Mouse (Mus musculus) neural tube, embryonic 14.5 days (tissue): ENCODE data around the gene Sox12. TPM values are rescaled to one million over a fixed set of nuclear protein-coding genes. Genes with fewer than 3 reads are reported as not detected.

Source experiments
- ATAC-seq: fragments of 200-750 bp; cut with Nextera tagmentation; 2 replicates; pipeline ENCODE4 v1.8.0; 2017; ENCODE audit warnings: low read depth, mild to moderate bottlenecking, moderate TSS enrichment, moderate library complexity
- H3K27ac ChIP-seq: fragments of 300-500 bp; sonication (generic); 2 replicates; pipeline ENCODE4 v1.5.1; 2014; ENCODE audit warnings: low read depth, mild to moderate bottlenecking, control low read depth, low read length, moderate library complexity, mixed read lengths
- H3K27me3 ChIP-seq: fragments of 300-500 bp; sonication (generic); 2 replicates; pipeline ENCODE4 v1.6.1; 2014; ENCODE audit warnings: low read length; ENCODE audit not compliant: control insufficient read depth, insufficient read depth
- H3K36me3 ChIP-seq: fragments of 300-500 bp; sonication (generic); 2 replicates; pipeline ENCODE4 v1.6.1; 2014; ENCODE audit warnings: low read length, mixed read lengths; ENCODE audit not compliant: control insufficient read depth, insufficient read depth
- H3K4me1 ChIP-seq: fragments of 300-500 bp; sonication (generic); 2 replicates; pipeline ENCODE4 v1.6.1; 2014; ENCODE audit warnings: low read length; ENCODE audit not compliant: control insufficient read depth, insufficient read depth
- H3K4me2 ChIP-seq: fragments of 300-500 bp; sonication (generic); 2 replicates; pipeline ENCODE4 v1.6.1; 2014; ENCODE audit warnings: mild to moderate bottlenecking, low read depth, low read length, control low read depth
- H3K4me3 ChIP-seq: fragments of 300-500 bp; sonication (generic); 2 replicates; pipeline ENCODE4 v1.5.1; 2014; ENCODE audit warnings: low read depth, low read length, control low read depth, mixed read lengths
- H3K9ac ChIP-seq: fragments of 300-500 bp; sonication (generic); replicated peaks from 2 replicates; pipeline ENCODE4 v1.6.1; 2014; ENCODE audit warnings: low read depth, mild to moderate bottlenecking, control low read depth, low read length, mixed read lengths
- H3K9me3 ChIP-seq: fragments of 300-500 bp; sonication (generic); 2 replicates; pipeline ENCODE4 v1.6.1; 2016; ENCODE audit warnings: low read length; ENCODE audit not compliant: control insufficient read depth
- WGBS: fragments of 180-500 bp; shearing (Covaris S2); extraction: QIAGEN DNeasy Blood & Tissue Kit; methylation state at CpG from one replicate; pipeline ENCODE4 v1.1.7; 2014; 5-methylcytosine and 5-hydroxymethylcytosine counted together
- polyA plus RNA-seq: library from polyadenylated mRNA; unstranded; fragments of >200 nt; fragmentation: Nextera tagmentation; extraction: Ambion mirVana; gene quantifications from 2 replicates; pipeline ENCODE4 v1.2.1, GENCODE M21; 2014

The Sox12 gene
- polyA plus RNA-seq, 1 experiment from 2014 or later = 19.2 TPM

DNA sequence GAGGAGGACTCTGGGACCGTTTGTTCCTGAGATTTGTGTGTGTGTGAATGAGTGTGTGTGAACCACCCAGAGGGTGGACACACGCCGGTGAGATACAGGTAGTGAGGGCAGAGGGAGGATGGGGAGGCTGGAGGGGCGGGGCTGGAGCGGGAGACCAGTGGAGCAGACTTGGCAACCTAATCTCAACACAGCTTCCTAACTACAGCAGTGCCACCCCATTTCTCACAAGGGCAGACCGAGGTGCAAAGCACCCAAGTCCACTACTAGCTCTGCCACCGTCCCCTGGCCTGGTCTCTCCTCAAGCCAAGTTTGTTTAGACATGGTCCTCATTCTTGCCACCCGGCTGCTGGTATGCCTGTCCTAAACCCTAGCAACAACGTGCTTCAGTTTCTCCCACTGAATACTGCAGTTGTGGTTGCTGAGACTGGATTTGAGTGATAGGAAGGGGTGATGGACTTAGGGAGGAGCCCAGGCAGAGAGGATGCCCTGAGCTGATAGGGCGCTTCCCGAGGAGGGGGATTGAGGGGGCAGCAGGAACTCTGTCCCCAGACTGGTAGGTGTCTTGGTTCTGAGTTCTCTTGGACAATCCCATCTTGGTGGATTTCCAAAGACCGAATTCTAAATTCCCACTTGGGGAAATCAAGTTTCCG is 2.5 kb downstream of the Sox12 start:
- Histone ChIP-seq H3K27me3 (no peaks in the 10 kb centered on the region), H3K27ac (no peak overlapping the region), H3K4me3 (peak overlapping the region; percentile 88), H3K4me2 (peak overlapping the region; percentile 90), H3K9ac (peak overlapping the region; percentile 97), H3K9me3 (no peaks in the 10 kb centered on the region), H3K36me3 (no peaks in the 10 kb centered on the region), H3K4me1 (peaks cover 33% of the 10 kb centered on the region)
- no peak for ATAC-seq
- 22% methylated on average over 11 of the region's 13 CpGs for WGBS

DNA sequence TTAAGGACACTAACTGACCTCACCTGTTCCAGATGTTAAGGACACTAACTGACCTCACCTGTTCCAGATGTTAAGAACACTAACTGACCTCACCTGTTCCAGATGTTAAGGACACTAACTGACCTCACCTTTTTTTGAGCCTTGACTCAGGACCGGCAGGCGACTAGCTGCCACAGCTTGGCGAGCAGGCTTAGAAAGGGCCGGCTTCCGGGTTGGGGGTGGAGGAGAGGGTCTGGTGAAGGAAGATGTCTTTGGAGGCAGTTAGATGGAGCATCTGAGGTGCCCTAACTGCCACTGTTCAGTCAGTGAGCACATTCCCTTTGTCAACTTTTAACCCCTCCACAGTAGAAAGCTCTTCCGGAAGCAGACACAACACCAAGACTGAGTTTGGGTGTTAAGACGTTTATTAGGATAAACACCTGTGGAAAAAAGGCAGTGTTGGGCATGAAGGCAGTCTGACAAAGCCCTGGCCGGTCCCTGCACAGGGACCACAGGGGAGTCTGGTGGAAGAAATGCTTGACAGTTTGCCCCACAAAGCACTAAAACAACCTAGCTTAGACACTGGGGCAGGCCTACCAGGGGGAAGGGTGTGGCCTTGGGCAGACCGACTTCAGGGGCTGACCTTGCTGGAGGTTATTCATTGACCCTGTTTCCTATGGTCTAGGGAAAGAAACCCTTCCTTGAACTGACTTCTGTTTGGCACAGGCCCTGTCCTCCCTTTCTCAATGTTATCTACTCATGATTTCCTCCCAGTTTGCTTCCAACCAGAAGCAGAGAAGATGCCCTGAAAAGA is 4.4 kb downstream of the Sox12 start:
- Histone ChIP-seq H3K27ac (no peak overlapping the region), H3K36me3 (no peaks in the 10 kb centered on the region), H3K4me2 (peak overlapping the region; percentile 90), H3K4me3 (0 out of 2 replicates have a peak overlapping the region, but pooled peaks have one; percentile 1), H3K4me1 (peaks cover 25% of the 10 kb centered on the region), H3K9me3 (no peaks in the 10 kb centered on the region), H3K9ac (no peak overlapping the region), H3K27me3 (no peaks in the 10 kb centered on the region)
- 59% methylated on average over 9 of the region's 9 CpGs for WGBS
- no peak for ATAC-seq

DNA sequence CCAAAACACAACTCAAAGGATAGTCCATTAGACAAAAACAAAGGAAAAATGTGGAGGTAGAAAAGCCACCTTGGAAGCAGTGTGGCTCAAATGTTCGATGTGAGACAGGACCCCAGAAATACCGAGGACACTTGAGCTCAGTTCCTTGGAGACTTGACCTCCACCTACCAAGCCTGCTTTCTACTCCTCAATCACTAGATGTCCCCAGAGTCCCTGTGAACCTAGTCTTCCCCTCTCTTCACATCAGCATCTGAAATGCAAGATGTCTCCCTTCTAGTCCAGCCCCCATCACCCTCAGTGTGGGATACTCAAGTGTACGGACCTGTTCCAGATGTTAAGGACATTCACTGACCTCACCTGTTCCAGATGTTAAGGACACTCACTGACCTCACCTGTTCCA is 5.1 kb downstream of the Sox12 start:
- H3K4me2 ChIP-seq = no peak overlapping the region
- ATAC-seq = no peak
- no peak overlapping the region for H3K4me3 ChIP-seq
- WGBS = 18% methylated on average over 3 of the region's 3 CpGs
- H3K9ac ChIP-seq = no peak overlapping the region
- no peaks in the 10 kb centered on the region for H3K36me3 ChIP-seq
- no peaks in the 10 kb centered on the region for H3K9me3 ChIP-seq
- no peaks in the 10 kb centered on the region for H3K27me3 ChIP-seq
- H3K4me1 ChIP-seq = peaks cover 25% of the 10 kb centered on the region
- no peak overlapping the region for H3K27ac ChIP-seq

- Histone ChIP-seq H3K36me3 (no peaks in the 10 kb centered on the region), H3K9me3 (no peaks in the 10 kb centered on the region), H3K27ac (no peak overlapping the region), H3K9ac (no peak overlapping the region), H3K27me3 (no peaks in the 10 kb centered on the region), H3K4me3 (no peak overlapping the region), H3K4me2 (no peak overlapping the region), H3K4me1 (no peaks in the 10 kb centered on the region)
- no peak for ATAC-seq
- 78% methylated on average over 4 of the region's 4 CpGs for WGBS
Measured at GRCm38 (mm10) chr2:152384191-152384590, 13.7 kb downstream of the Sox12 start.

DNA sequence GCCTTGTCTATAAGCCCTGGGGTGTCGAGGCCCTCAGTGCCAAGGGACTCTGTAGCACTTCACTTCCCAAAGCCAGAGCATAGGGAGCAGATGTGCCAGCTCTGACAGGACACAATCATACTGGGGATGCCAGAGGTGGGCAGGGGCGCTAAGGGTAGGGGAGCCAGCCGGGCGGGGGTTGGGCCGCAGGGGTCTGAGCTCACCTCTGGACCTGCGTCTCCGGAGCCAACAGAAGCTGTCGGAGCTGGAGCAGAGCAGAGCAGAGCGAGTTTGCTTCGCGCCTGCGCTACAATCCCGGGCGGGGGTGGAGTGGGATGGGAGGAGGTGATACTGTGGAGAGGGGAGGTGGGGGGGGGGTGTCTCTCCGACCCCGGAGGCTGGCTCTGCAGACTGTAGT is 21.5 kb downstream of the Sox12 start, which contains the start of gene Nrsn2:
TSS of gene Nrsn2 (minus strand) at position 294 of the 397 bp plus-strand sequence.
- no peaks in the 10 kb centered on the region for H3K9me3 ChIP-seq
- no peaks in the 10 kb centered on the region for H3K27me3 ChIP-seq
- no peaks in the 10 kb centered on the region for H3K36me3 ChIP-seq
- peak; percentile 87 for ATAC-seq
- H3K27ac ChIP-seq = peak within 1 kb of the TSS; percentile 91
- 1% methylated on average over 16 of the region's 16 CpGs for WGBS
- peaks cover 17% of the 10 kb centered on the region for H3K4me1 ChIP-seq
- peak within 1 kb of the TSS; percentile 53 for H3K9ac ChIP-seq
- peak within 1 kb of the TSS; percentile 34 for H3K4me3 ChIP-seq
- peak within 1 kb of the TSS; percentile 53 for H3K4me2 ChIP-seq

- peak; percentile 88 for ATAC-seq
- WGBS = 2% methylated on average over 21 of the region's 21 CpGs
- Histone ChIP-seq H3K4me2 (peak overlapping the region; percentile 53), H3K27ac (peak overlapping the region; percentile 91), H3K36me3 (no peaks in the 10 kb centered on the region), H3K9me3 (no peaks in the 10 kb centered on the region), H3K27me3 (no peaks in the 10 kb centered on the region), H3K4me3 (peak overlapping the region; percentile 34), H3K9ac (peak overlapping the region; percentile 53), H3K4me1 (peaks cover 17% of the 10 kb centered on the region)
Measured at GRCm38 (mm10) chr2:152375652-152376344, 22.1 kb downstream of the Sox12 start.

DNA sequence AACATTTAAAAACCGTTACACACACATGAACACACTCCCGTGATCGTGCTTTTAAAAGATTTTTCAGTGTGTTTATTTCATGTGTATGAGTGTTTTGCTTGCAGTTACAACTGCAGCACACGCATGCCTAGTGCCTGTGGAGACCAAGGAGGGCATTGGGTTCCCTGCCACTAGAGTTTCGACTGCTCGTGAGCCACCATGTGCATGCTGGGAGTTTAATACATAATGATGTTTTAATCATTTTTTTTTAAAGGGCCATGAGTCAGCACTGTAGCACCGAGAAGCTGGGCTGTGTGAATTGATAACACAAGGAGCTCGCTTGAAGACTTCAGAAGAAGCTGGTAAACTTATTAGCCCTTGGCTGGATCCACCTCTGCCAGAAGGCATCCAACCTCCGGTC is 24.3 kb downstream of the Sox12 start:
- ATAC-seq = no peak
- Histone ChIP-seq H3K27ac (no peak overlapping the region), H3K4me2 (no peak overlapping the region), H3K36me3 (no peaks in the 10 kb centered on the region), H3K27me3 (no peaks in the 10 kb centered on the region), H3K9ac (no peak overlapping the region), H3K4me1 (peaks cover 17% of the 10 kb centered on the region), H3K4me3 (no peak overlapping the region), H3K9me3 (no peaks in the 10 kb centered on the region)
- 82% methylated on average over 9 of the region's 9 CpGs for WGBS

DNA sequence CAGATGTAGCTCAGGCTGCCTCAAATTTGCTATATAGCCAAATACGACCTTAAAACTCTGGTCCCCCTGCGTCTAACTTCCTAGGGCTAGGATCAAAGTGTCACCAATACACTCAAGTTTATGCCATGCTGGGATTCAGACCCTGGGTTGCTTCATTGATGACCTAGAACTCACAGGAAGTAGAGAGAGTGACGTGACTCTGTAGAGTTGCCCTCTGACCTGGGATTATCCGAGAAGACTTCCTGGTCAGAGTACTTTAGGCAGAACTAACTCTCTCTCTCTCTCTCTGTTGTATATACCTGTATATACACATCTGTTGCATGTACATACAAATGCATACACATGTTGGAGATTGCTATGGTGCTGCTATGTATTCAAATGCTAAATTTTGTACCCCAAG is 25.2 kb downstream of the Sox12 start:
- Histone ChIP-seq H3K4me2 (no peak overlapping the region), H3K36me3 (no peaks in the 10 kb centered on the region), H3K9ac (no peak overlapping the region), H3K4me3 (no peak overlapping the region), H3K4me1 (peaks cover 17% of the 10 kb centered on the region), H3K27me3 (no peaks in the 10 kb centered on the region), H3K27ac (no peak overlapping the region), H3K9me3 (no peaks in the 10 kb centered on the region)
- no peak for ATAC-seq
- 75% methylated on average over 4 of the region's 4 CpGs for WGBS

DNA sequence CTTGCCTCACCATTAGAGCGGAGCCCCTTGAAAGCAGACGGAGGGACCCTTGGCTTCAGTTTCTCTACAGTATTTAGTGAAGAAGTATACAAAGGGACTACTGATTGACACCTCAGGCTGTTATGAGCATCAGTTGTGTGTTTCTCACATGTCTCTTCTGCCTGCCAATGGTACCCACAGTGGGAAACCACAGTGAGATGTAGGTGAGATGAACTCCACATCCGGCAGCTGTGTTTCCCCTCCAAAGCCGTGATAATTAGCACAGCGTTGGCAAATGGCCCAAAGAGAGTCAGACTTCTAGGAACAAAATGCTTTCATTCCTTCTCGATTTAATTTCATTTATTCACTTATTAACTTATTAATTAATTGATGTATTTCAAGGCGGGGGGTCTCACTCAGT is 25.8 kb downstream of the Sox12 start:
- Histone ChIP-seq H3K9me3 (no peaks in the 10 kb centered on the region), H3K4me2 (no peak overlapping the region), H3K4me1 (peaks cover 17% of the 10 kb centered on the region), H3K9ac (no peak overlapping the region), H3K27ac (no peak overlapping the region), H3K4me3 (no peak overlapping the region), H3K27me3 (no peaks in the 10 kb centered on the region), H3K36me3 (no peaks in the 10 kb centered on the region)
- 82% methylated on average over 7 of the region's 7 CpGs for WGBS
- no peak for ATAC-seq
